Mouse (Mus musculus) left cerebral cortex, adult 2 months (tissue): ENCODE results near the gene Usp22. TPM values are rescaled to one million over a fixed set of nuclear protein-coding genes. Genes with fewer than 3 reads are reported as not detected.
"Not testable (repeated sequence)": the region's sequence is repeated elsewhere in the genome, so short reads cannot be mapped to it uniquely, and the experiment has no call there.

ENCODE experiments used
- DNase-seq, 2 experiments: peaks; one replicate each; pipeline ENCODE4 v3.0.0; 2021 to 2022; ENCODE audit warnings: low spot score in 2 of 2, mixed read lengths in 1 of 2; ENCODE audit errors: extremely low spot score in 1 of 2
- H3K27ac ChIP-seq: fragments of 200-600 bp; 2 replicates; pipeline ENCODE4 v1.8.1; 2022
- H3K4me3 ChIP-seq: fragments of 200-600 bp; 2 replicates; pipeline ENCODE4 v1.8.1; 2022
- CTCF ChIP-seq: fragments of 200-600 bp; IDR thresholded peaks from 2 replicates; pipeline ENCODE4 v1.8.1; 2022; ENCODE audit warnings: antibody characterized with exemption, mild to moderate bottlenecking, moderate library complexity
- intact Hi-C: fragments of 180-260 bp; cut with DNase I; formaldehyde crosslinking; loops from one replicate; pipeline ENCODE4 v1.15.1; 2025
- total RNA-seq, 2 experiments: library from RNA; stranded (reverse); gene quantifications; 2 replicates each; pipeline ENCODE4 v1.2.3; 2021

Gene Usp22
- total RNA-seq, 2 experiments from 2014 or later: 194 to 209 TPM

DNA sequence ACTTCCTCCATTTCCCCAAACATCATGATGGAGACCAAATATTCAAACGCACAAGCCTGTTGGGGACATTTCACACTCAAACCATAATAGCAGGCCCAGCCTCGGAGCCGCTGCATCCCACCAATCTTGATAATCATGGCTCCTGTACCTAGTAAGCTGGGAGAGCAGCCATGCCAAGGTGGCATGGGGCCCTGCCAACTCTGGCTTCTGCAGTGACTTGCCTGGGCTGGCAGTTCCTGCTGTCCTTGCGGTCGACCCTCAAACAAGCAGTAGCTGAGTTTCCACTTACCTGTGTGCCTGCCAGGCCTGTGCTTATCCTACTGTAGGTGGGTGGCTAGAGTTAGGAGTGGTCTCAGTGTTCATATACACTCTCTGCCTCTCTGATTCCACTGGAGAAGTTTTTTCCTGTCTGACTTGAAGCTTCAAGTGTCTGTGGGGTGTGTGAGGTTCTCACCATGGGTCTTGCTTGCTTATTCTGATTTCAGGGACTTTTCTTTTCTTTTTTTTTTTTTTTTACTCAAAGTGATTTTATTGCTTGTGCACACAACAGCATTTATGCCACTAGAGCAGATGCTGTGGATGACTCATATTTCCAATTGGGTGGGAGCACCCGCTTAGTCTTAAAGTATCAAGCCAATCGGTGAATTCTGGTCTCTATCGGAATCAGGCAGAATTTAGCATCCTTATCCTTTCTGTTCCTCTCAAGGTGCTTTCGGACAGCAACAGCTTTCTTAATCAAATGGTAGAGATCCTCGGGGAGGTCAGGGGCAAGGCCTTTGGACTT, 30.5 kb upstream of the Usp22 start:
- TF ChIP-seq CTCF: no peak
- Histone ChIP-seq H3K4me3 (no peak overlapping the region), H3K27ac (peak overlapping the region; percentile 13; the same call in 1 of the 2 replicates)
- intact Hi-C loops: no loop called here
- no peak for DNase-seq

DNA sequence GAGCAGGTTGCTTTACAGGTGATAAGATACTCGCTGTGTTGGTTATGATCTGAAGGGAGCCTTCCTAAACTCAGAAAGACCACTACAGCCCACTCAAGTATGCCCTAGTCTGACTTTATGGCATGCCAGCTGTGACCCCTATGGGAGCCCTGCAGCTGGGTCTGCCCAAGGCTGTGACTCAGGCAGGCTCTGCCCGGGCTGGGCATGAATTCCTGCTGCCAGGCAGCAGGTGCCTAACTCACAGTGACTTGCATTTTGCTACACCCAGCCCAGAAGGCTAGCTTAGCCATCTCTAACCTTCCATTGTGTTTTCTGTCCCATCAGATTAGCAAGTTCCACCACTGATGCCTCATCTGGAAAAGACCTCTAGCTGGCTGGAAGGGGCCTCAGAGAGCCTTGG, 28.0 kb upstream of the Usp22 start:
- no peak overlapping the region for H3K4me3 ChIP-seq
- intact Hi-C loops: no loop called here
- no peak for TF ChIP-seq CTCF

DNA sequence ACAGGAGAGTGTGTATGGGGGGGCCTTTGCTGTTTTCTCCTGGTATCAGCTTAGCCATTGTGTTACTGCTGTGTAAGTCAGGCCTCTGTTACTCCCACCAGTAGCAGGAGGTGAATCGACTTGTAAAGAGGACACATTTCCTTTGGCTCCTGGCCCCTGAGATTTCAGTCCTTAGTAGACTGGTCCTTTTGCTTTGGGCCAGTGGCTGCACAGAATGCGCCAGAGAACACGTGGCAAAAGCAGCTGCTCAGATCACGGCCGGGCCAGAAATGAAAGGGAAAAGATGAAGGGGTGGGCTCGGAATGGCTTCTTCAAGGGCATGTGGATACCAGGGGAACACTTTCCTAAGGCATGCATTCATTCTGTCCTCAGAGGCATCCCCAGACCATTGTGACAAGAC, 27.3 kb upstream of the Usp22 start:
- intact Hi-C loops: no loop called here
- DNase-seq: no peak
- H3K27ac ChIP-seq: no peak overlapping the region
- no peak for TF ChIP-seq CTCF
- H3K4me3 ChIP-seq: no peak overlapping the region

More for the DNA sequence above, 28.0 kb upstream of the Usp22 start:
- no peak for DNase-seq
- no peak overlapping the region for H3K27ac ChIP-seq

DNA sequence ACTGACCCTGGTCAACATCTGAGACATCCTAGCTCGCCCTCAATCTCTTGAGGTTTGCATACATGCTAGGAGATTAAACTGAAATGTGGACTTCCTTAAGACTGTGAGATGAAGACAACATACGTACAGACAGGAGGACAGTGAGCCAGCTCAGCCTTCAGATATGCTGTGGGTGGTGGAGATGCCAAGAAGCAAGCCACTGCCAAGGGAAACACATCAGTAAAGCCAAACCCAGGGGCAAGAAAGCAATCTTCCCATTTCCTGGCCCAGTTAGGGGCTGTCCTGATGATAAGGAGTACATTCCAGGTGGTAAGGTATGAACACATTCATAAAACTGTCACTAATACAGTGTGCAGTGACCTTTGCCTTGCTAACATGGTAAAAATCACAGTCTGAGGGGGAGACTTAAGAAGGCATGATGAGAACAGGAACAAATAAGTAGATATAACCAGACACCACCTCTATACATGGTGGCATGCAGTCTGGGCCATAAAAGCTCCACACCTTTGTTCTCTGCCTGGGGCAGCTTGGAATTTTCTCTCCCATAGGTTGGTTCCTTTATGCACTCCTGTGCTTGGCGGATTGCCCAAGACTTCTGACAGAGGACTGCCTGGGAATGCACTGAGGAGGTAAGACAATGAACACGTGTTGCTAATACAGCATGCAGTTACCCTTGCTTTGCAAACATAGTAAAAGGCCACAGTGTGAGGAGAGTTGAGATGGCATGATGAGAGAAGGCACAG, 24.9 kb upstream of the Usp22 start:
- intact Hi-C loops: loop anchor here (5.0 kb wide), 1 partner anchor 518 kb away; no protein-coding TSS in a partner anchor
- DNase-seq: no peak
- Histone ChIP-seq H3K4me3 (no peak overlapping the region), H3K27ac (no peak overlapping the region)
- no peak for TF ChIP-seq CTCF

DNA sequence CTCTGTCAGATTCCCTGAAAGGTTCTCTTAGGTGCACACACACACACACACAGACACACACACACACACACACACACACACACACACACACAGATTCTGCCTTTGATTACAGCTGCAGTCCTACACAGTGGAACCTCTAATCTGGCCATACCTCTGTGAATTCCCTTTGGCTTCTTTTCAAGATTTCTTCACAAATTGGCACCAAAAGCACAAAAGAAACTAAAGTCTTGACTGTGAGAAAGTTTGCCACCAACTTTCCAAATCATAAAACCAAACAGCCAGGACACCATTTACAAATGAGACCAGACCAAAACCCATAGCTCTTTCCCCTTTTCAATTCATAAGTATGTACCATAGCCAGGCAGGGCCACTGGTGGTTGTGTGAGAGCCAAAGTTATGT, 23.1 kb upstream of the Usp22 start:
- Histone ChIP-seq H3K27ac (no peak overlapping the region), H3K4me3 (no peak overlapping the region)
- intact Hi-C loops: loop anchor here (5.0 kb wide), 1 partner anchor 519 kb away; no protein-coding TSS in a partner anchor
- DNase-seq: no peak
- TF ChIP-seq CTCF: no peak

DNA sequence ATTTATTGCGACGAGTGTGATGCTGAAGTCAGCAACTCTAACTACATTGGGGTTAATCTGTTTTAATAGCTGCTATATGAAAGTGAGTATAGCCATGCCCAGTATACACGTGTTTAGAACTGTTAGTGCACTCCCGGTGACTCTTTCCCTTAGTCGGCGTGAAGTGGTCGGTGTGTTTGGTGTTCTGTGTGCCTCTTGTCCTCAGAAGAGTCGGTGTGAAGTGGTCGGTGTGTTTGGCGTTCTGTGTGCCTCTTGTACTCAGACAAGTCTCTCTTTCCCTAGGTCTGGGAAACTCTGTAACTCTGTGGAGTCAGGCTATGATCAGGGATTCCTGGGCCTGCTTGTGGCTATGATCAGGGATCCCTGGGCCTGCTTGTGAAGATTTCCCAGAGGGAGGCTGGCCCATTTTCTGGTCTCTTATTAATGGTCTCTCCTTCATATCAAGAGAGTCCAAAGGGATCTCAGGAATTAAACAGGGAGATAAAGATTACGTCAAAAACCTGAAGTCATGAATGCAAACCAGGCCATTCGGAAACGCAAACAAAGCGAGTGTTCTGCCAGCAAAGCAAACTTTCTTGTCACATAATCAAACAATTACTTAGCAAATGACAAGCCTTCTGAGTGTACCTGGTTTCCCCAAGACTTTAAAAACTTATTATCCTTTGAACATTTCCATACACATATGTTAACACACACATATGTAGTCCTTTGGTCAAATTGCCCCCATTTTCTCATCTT, 21.9 kb upstream of the Usp22 start:
- intact Hi-C loops: loop anchor here (5.0 kb wide), 1 partner anchor 521 kb away; no protein-coding TSS in a partner anchor
- no peak for TF ChIP-seq CTCF
- Histone ChIP-seq H3K27ac (no peak overlapping the region), H3K4me3 (no peak overlapping the region)
- no peak for DNase-seq

DNA sequence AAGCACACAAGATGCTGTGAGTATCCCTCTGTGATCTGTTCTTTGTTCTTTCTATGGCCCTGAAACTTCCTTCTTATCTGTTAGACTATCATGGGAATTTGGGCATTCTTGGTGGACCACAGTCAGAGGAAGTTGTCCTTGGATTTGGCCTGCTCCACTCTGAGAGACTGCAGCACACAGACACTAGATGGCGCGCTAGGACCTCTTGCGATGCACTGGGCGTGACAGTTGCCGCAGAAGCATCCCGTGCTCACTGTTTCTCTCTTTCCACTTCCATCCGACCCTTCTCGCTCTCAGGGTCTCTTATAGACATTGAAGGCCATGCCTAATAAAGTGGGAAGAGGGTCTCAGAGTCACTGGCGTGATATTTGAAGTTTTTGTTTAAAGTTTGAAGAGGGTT, 18.5 kb upstream of the Usp22 start:
- TF ChIP-seq CTCF: peak; percentile 98
- intact Hi-C loops: loop anchor here (1.0 to 5.0 kb wide), 5 partner anchors 154 to 424 kb away; no protein-coding TSS in a partner anchor

DNA sequence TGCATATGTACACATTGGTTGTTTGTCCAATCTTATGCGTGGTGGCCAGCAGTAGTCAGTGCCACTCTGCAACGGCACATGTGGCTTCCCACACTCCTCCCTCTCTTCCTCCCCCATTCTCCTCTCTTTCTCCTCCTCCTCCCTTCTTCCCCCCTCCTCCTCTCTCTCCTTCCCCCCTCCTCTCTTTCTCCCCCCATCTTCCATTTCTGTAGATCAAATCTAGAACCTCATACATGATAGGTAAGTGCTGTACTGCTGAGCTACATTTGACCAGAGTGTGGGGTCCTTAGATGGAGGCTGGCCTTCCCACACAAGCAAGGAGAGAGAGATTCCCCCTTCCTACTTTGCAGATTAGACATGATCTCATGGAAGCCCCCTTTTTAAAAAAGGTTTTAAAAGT, 17.9 kb upstream of the Usp22 start:
- H3K4me3 ChIP-seq: no peak overlapping the region
- no peak for TF ChIP-seq CTCF
- H3K27ac ChIP-seq: no peak overlapping the region
- no peak for DNase-seq
- intact Hi-C loops: loop anchor here (1.0 to 5.0 kb wide), 5 partner anchors 155 to 425 kb away; no protein-coding TSS in a partner anchor

More for the DNA sequence above, 18.5 kb upstream of the Usp22 start:
- peak; percentile 73 to 85 for DNase-seq
- Histone ChIP-seq H3K4me3 (no peak overlapping the region), H3K27ac (no peak overlapping the region)

DNA sequence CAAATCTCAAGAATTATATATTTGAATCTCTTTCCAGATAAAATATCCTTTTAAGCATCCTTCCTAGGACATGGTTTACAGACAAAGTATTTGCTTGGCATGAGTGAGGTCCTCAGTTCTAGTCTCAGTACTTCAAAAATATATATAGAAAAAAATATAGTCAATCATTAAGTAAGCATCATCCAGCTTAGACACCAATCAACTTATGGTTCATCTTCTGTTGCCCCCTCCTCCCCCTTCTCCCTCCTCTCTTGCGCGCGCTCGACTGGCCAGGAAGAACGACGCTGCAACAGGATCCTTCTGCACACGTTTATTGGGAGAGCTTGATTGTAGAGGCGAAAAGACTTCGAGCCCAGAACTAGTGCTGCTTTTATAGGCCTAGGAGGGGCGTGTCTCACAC, 17.3 kb upstream of the Usp22 start:
- not testable (repeated sequence) for H3K4me3 ChIP-seq, DNase-seq, H3K27ac ChIP-seq
- intact Hi-C loops: loop anchor here (5.0 kb wide), 3 partner anchors 155 to 425 kb away; no protein-coding TSS in a partner anchor

DNA sequence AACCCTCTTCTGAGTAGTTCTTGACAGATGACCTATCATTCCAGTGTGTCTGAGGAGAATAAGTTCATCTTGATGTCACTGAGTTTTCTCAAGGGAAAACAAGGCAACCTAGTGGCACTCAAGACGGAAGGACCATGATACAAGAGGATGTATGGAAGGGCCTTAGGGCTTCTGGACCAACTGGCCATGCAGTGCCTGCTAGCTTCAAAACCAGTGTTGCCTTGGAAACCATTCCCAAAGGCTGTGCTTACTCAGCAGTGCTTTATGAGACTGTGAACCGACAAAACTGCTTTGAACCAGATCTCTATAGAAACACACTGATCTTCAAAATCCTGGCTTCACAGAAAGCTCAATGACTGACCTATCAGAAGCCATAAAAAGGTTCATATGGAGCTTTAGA, 15.9 kb upstream of the Usp22 start:
- intact Hi-C loops: loop anchor here (5.0 kb wide), 3 partner anchors 157 to 427 kb away; no protein-coding TSS in a partner anchor
- Histone ChIP-seq H3K27ac (no peak overlapping the region), H3K4me3 (no peak overlapping the region)
- no peak for TF ChIP-seq CTCF
- no peak for DNase-seq

DNA sequence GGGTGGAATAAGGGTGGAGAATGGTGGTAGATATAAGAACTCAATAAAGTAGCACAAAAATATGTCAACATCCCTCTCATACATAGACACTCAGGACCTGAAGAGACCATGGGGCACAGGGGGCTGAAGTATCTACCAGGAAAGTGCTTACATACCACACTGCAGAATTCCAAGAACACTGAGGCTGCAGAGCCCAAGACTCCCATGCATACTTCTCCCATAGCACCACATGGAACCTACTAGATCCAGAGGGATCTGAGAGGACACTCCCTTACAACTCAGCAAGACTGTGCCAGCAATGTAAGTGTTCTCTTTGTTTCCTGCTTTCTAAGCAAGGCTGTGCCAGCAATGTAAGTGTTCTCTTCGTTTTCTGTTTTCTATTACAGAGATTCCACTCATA, 9.0 kb upstream of the Usp22 start:
- TF ChIP-seq CTCF: no peak
- Histone ChIP-seq H3K27ac (no peak overlapping the region), H3K4me3 (no peak overlapping the region)
- intact Hi-C loops: no loop called here
- DNase-seq: no peak

DNA sequence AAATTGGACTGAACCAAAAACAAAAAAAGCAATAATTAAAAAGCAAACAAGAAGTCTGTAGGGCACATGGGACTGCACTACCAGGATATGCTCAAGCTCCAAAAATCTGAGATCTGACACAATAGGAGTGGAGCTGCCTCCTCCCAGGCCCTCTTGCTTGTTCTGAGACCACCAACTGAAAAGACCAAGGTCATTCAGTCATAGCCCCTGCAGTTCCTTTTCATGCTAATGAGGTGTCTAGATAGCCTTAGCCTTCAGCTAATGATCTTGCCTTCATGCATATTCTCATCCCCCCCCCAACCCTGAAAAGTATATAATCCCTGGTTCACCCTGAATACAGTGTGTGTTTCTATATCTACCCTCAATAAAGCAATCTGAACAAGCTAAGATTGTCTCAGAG, 6.8 kb upstream of the Usp22 start:
- intact Hi-C loops: no loop called here

More for the DNA sequence above, 6.8 kb upstream of the Usp22 start:
- H3K4me3 ChIP-seq: no peak overlapping the region
- DNase-seq: no peak
- H3K27ac ChIP-seq: no peak overlapping the region
- TF ChIP-seq CTCF: no peak
